Mouse (Mus musculus): Measurements from ENCODE around the gene Trpm8.

The Trpm8 gene

DNA sequence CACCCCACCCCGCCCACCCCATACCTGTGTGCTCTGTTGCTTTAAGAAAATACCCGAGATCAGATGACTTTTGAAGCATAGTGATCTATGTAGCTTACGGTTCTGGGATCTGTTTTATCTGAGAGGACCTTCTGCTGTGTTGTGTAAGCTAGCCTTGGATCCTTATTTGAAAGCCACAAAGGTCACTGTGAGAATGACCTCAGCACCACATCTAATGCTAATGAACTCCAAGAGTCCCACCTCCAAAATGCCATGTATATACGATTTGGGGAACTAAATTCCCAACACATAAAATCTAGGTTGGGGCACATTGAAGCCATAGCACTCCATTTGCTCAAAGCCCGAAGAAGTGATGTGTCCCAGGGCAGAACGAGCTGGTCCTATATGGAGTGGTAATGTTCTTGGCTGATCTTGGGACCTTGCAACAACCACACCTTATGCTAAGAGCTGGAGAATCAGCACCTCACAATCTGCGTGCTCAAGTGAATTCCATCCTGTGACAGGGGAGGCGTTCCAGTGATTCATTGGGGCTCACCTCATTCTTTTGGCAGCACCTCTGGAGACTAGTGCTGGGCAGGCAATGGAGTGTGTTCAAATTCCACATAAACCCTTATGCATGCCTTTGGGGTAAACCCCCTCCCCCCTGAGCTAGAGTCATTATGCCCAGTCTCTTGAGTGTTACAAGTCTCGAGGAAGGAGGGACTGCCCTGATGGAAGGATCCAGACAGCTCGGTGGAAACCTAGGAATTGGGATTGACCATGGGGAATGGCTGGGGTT, 20.4 kb upstream of the Trpm8 start:
- TF ChIP-seq GATA4 (IDR thresholded peaks at IDR 0.05; ENCODE audit: insufficient replicate concordance, low read length): no peak

DNA sequence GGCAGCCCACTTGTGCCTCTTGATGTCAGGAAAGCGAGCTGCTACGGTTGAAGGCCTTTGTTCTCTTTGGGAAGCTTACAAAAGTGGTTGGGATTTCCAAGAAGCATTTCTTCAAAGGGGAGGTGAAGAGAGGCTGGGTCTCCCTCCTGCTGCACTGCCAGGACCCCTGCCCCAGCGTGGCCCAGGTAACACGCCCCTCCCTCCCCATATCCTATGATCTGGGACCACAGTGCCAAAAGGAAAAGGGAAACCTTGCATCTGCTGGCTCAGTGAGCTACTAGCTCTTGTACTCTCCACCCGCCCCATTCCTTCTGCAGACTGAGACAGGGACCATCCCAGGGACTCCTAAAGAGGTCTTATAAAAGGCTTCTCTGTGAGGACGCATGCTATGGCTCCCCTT, 19.8 kb upstream of the Trpm8 start:
- TF ChIP-seq GATA4 (IDR thresholded peaks at IDR 0.05; ENCODE audit: insufficient replicate concordance, low read length): no peak

- no peak for TF ChIP-seq GATA4 (IDR thresholded peaks at IDR 0.05; ENCODE audit: insufficient replicate concordance, low read length)
Observed at GRCm38 (mm10) chr1:88258361-88258760, 19.1 kb upstream of the Trpm8 start.

DNA sequence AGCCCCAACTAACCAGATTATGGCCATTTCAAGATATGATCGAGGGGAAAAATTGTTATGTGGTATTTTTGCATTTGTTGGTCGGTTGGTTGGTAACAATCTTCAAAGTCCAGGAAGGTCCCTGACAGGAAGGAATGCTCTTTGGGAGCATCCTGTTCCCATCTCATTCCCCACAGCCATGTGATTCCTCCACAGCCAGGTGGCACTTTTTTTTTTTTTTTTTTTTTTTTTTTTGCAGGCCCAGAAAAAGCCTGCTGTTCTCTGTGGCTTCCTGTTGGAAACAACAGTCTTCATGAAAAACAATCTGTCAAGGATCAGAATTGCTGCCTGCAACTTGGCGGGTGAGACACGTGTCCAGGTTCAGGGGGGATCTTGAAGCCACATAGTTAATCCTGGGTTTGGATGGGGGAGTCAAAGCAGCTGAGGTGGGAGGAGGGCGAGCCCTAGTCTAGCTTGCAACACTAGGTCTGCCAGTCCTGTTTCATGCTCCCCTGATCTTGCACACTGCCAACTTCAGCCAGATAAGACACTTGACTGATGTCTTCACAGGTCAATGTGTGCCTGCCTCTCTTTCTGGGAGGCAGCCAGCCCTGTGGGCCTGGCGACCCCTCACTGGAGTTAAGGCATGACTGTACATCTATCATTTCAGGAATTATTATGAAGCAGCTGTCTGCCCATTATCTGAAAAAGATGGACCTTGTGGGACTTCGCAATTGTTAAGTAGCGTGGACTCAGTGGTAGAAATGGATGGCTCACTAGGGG, 18.4 kb upstream of the Trpm8 start:
- TF ChIP-seq GATA4 (IDR thresholded peaks at IDR 0.05; ENCODE audit: insufficient replicate concordance, low read length): peak; percentile 85; the same call in 1 of the 2 replicates

- no peak for TF ChIP-seq GATA4 (IDR thresholded peaks at IDR 0.05; ENCODE audit: insufficient replicate concordance, low read length)
Observed at GRCm38 (mm10) chr1:88259643-88260024, 17.8 kb upstream of the Trpm8 start.

DNA sequence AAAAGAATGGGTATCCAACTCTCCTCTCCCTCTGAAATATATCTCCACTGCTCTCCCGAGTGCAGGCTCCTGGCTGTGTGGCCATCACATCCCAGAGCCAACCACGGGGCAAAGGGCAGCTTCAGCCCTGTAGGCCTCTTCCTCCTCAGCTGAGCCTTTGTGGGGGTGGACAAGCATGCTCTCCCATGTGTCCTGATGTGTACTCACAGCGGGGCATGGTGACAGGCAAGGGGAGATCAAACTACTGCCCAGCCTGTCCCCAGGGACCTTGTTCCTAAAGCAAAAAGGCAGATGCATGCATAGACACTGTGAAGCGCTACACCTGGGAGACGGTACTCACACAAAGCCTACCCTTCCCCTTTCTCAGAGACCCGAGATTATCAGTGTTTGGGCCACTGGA, 17.3 kb upstream of the Trpm8 start:
- peak; percentile 27; the same call in 1 of the 2 replicates for TF ChIP-seq GATA4 (IDR thresholded peaks at IDR 0.05; ENCODE audit: insufficient replicate concordance, low read length)

DNA sequence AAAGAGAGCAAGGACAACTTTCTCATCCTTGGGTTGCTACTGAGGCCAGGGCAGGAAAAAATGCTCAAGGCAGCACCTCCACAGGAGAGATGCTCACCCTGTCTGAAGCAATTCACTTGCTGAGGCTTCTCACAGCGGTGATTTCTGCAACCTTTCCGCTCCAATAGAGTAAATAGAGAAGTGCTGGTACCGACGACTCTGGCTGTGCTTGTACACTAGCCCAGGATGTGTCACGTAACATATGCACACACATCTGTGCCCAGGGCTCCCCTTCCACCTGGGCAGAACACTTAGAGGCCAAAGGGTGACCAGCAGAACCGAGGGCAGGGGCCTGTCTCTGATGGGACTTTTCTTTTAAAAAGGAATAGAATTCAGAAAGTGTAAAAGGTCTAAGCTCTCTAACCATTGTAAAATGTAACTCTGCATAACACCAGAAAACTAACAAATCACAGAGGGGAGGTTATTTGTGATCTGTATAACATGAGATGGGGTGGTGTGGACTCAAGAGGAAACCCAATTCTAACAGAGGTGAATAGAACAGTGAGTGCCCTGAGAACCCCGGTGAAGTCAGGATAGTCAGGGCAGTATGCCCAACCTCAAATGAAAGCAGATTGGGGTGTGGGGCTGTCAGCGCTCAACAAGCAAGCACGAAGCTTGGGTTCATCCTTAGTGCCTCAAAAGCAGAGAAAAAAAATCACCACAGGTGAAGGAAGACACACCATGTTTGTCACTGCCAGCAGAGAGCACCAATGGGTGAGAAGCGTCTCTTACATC, 16.7 kb upstream of the Trpm8 start:
- no peak for TF ChIP-seq GATA4 (IDR thresholded peaks at IDR 0.05; ENCODE audit: insufficient replicate concordance, low read length)

DNA sequence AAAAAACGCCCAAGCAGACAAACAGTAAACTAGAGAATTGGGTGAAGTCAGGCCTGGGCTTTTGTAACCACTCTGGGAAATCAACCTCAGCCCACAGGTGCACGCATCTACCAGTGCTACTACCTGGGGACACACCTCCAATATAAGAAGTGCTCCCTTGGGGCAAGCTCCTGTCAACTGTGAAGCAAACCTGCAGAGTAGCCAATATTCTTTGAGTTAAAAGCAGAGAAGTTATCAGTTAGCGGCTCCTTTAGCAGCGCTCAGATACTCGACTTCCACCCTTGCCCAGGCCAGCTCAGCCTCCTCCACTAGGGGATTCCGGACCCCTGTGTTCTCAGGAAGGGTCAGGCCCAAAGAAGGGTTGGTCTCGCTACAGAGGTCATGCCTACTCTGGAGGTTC, 15.8 kb upstream of the Trpm8 start:
- no peak for TF ChIP-seq GATA4 (IDR thresholded peaks at IDR 0.05; ENCODE audit: insufficient replicate concordance, low read length)

GRCm38 (mm10) chr1:88262255-88262654, 15.2 kb upstream of the Trpm8 start:
- TF ChIP-seq GATA4 (IDR thresholded peaks at IDR 0.05; ENCODE audit: insufficient replicate concordance, low read length): no peak

DNA sequence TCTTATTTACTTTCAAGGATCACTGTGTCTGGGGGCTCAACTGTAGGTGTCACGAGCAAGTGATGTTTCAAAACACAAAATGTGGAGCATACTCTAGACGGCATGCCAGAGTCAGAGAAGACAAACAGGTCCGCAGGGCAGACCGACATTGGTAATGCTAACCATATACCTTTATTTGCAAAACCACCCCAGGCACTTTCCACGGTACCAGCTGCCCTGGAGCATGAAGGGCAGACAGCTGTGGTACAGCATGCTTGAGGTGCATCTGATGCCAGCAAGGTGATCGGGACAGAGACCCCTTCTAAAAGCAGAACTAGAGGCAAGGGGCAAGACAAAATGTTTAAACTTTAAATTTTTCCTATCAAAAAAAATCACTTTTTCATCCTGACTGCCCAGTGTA, 14.5 kb upstream of the Trpm8 start:
- TF ChIP-seq GATA4 (IDR thresholded peaks at IDR 0.05; ENCODE audit: insufficient replicate concordance, low read length): no peak

DNA sequence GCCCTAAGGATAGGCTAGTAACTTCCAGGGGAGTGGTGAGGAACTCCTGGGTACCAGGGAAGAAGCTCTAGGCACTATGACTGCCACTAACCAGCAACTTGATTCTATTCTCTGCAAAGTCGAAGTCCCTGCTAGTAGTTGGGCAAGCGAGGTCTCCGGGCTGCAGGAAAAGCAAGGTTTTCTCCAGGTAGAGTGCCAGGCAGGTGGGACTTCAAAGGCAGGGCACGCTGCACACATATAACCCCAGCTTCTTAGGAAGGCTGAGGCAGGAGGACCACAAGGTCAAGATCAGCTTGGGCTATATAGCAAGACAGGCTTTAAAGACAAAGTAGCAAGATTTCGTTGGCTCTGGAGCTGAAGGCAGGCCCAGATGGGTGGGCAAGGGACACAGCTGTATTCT, 13.7 kb upstream of the Trpm8 start:
- no peak for TF ChIP-seq GATA4 (IDR thresholded peaks at IDR 0.05; ENCODE audit: insufficient replicate concordance, low read length)

- no peak for TF ChIP-seq GATA4 (IDR thresholded peaks at IDR 0.05; ENCODE audit: insufficient replicate concordance, low read length)
Observed at GRCm38 (mm10) chr1:88264237-88264868, 13.1 kb upstream of the Trpm8 start.

DNA sequence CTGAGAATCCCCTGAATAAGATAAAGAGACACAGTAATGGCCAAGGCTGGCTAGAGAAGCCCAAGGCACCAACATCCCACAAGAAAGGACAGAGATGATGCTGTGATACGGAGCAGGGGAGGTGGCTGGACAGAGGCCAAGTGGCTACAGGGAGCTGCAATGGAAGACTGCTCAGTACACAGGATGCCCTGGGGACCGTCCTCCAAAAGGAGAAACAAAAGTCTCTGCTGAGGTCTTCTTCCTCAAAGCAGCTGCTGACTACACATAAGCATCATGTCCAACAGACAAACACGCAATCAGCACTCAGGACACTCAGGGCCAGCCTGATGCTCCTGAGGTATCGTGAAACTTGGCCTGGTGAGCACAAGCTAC, 12.6 kb upstream of the Trpm8 start:
- no peak for TF ChIP-seq GATA4 (IDR thresholded peaks at IDR 0.05; ENCODE audit: insufficient replicate concordance, low read length)

GRCm38 (mm10) chr1:88266123-88266522, 11.3 kb upstream of the Trpm8 start:
- no peak for TF ChIP-seq GATA4 (IDR thresholded peaks at IDR 0.05; ENCODE audit: insufficient replicate concordance, low read length)

GRCm38 (mm10) chr1:88267489-88267888, 10.0 kb upstream of the Trpm8 start:
- no peak for TF ChIP-seq GATA4 (IDR thresholded peaks at IDR 0.05; ENCODE audit: insufficient replicate concordance, low read length)
